Mouse (Mus musculus): ENCODE results near the gene Defb46. TPM values are rescaled to one million over a fixed set of nuclear protein-coding genes. Genes with fewer than 3 reads are reported as not detected.

Gene Defb46
- not detected in 2 replicates for polyA plus RNA-seq (2012; rRNA removed)

DNA sequence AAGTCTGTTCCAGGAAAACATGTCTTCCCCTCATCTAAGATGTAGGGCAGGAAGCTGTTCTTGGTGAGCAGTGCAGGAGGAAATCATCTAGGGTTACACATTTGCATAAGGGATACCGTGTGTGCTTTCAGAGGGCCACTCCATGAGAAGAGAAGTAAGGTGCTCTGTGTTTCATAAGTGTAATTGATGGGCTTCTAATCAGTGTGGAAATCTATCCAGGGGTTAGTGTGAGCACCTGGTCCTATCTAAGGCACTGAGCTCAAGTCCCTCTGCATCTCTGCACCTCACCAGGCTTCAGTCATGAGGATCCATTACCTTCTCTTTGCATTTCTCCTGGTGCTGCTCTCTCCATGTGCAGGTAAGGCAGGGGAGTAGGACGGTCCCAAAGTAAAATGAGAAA is at the start of gene Defb46:
Defb46 (plus strand) TSS at position 301 of the 400 bp plus-strand sequence.
- no peak within 1 kb of the TSS for H3K27ac ChIP-seq (ENCODE audit: insufficient read depth, low read depth, low read length)
- H3K27me3 ChIP-seq (ENCODE audit: control insufficient read depth, insufficient read depth, low read length): no peaks in the 10 kb centered on the region
- WGBS: 73% methylated on average over 2 of the region's 2 CpGs
- no peak within 1 kb of the TSS for H3K4me3 ChIP-seq (ENCODE audit: low read depth, low read length)
- H3K36me3 ChIP-seq (ENCODE audit: control insufficient read depth, insufficient read depth, low read length): no peaks in the 10 kb centered on the region
- no peak for TF ChIP-seq POLR2A (IDR thresholded peaks at IDR 0.05; ENCODE audit: low read depth, low read length)
- TF ChIP-seq CTCF (IDR thresholded peaks at IDR 0.05; ENCODE audit: extremely low read depth, insufficient read length, insufficient replicate concordance, low read depth, low read length): no peak
- H3K4me1 ChIP-seq (ENCODE audit: control insufficient read depth, insufficient read depth, insufficient read length, low read length): no peaks in the 10 kb centered on the region

DNA sequence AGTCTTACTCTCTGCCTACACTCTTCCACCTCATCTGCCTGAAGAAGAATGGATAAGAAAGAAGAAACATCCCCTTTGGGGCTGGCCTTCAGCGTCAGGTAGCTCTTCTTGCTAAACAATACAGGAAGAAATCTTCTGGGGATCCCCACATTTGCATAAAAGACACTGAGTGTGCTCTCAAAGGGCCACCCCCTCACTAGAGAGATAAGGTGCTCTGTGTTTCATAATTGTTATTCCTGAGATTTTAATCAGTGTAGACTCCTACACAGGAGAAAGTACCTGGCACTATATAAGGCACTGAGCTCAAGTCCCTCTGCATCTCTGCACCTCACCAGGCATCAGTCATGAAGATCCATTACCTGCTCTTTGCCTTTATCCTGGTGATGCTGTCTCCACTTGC is 14.6 kb upstream of the Defb46 start, which contains the start of gene Defb6:
Defb6 (plus strand) TSS at position 318 of the 400 bp plus-strand sequence.
- TF ChIP-seq POLR2A (IDR thresholded peaks at IDR 0.05; ENCODE audit: low read depth, low read length): no peak
- no peak for TF ChIP-seq CTCF (IDR thresholded peaks at IDR 0.05; ENCODE audit: extremely low read depth, insufficient read length, insufficient replicate concordance, low read depth, low read length)
- WGBS: 52% methylated on average over 1 of the region's 1 CpGs
- no peaks in the 10 kb centered on the region for H3K27me3 ChIP-seq (ENCODE audit: control insufficient read depth, insufficient read depth, low read length)
- no peaks in the 10 kb centered on the region for H3K4me1 ChIP-seq (ENCODE audit: control insufficient read depth, insufficient read depth, insufficient read length, low read length)
- no peak within 1 kb of the TSS for H3K27ac ChIP-seq (ENCODE audit: insufficient read depth, low read depth, low read length)
- H3K36me3 ChIP-seq (ENCODE audit: control insufficient read depth, insufficient read depth, low read length): no peaks in the 10 kb centered on the region
- no peak within 1 kb of the TSS for H3K4me3 ChIP-seq (ENCODE audit: low read depth, low read length)

DNA sequence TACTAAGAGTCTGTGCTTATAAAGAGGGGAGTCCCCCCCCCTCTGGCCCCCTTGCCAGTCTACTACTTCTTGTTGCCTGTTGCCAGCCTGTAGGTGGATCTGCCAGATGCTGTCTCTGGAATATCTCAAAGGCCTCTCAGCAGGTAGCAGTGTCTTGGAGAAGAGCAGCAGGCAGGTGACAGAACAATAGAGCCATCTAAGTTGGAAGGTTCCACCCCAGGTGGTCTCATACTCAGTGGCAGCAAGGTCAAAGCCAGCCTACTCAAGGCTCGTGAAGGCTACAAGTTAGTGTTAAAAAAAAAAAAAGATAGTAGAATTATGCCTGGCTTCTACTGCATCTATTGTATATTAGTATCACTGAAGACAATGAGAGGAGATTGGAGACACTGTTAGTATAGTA is 1.6 kb upstream of the Defb46 start:
- no peaks in the 10 kb centered on the region for H3K27me3 ChIP-seq (ENCODE audit: control insufficient read depth, insufficient read depth, low read length)
- H3K4me1 ChIP-seq (ENCODE audit: control insufficient read depth, insufficient read depth, insufficient read length, low read length): no peaks in the 10 kb centered on the region
- H3K36me3 ChIP-seq (ENCODE audit: control insufficient read depth, insufficient read depth, low read length): no peaks in the 10 kb centered on the region
- TF ChIP-seq POLR2A (IDR thresholded peaks at IDR 0.05; ENCODE audit: low read depth, low read length) (no peak), CTCF (IDR thresholded peaks at IDR 0.05; ENCODE audit: extremely low read depth, insufficient read length, insufficient replicate concordance, low read depth, low read length) (no peak)
- 68% methylated on average over 1 of the region's 1 CpGs for WGBS
- no peak overlapping the region for H3K4me3 ChIP-seq (ENCODE audit: low read depth, low read length)
- H3K27ac ChIP-seq (ENCODE audit: insufficient read depth, low read depth, low read length): no peak overlapping the region

DNA sequence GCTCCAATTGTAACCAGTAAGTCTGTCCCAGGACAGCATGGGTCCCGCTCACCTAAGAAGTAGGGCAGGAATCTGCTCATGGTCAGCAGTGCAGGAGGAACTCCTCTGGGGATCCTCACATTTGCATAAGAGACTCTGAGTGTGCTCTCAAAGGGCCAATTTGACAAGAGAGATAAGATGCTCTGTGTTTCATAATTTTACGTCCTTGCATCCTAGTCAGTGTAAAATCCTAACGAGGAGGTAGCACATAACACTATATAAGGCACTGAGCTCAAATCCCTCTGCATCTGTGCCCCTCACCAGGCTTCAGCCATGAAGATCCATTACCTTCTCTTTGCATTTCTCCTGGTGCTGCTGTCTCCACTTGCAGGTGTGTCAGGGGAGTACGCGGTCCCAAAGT is 7.6 kb downstream of the Defb46 start, which contains the start of gene Defb5:
Defb5 (plus strand) TSS at position 301 of the 400 bp plus-strand sequence.
- no peak within 1 kb of the TSS for H3K27ac ChIP-seq (ENCODE audit: insufficient read depth, low read depth, low read length)
- WGBS: 94% methylated on average over 5 of the region's 5 CpGs
- TF ChIP-seq CTCF (IDR thresholded peaks at IDR 0.05; ENCODE audit: extremely low read depth, insufficient read length, insufficient replicate concordance, low read depth, low read length) (no peak), POLR2A (IDR thresholded peaks at IDR 0.05; ENCODE audit: low read depth, low read length) (no peak)
- no peaks in the 10 kb centered on the region for H3K36me3 ChIP-seq (ENCODE audit: control insufficient read depth, insufficient read depth, low read length)
- H3K4me3 ChIP-seq (ENCODE audit: low read depth, low read length): no peak within 1 kb of the TSS
- no peaks in the 10 kb centered on the region for H3K4me1 ChIP-seq (ENCODE audit: control insufficient read depth, insufficient read depth, insufficient read length, low read length)
- H3K27me3 ChIP-seq (ENCODE audit: control insufficient read depth, insufficient read depth, low read length): no peaks in the 10 kb centered on the region

DNA sequence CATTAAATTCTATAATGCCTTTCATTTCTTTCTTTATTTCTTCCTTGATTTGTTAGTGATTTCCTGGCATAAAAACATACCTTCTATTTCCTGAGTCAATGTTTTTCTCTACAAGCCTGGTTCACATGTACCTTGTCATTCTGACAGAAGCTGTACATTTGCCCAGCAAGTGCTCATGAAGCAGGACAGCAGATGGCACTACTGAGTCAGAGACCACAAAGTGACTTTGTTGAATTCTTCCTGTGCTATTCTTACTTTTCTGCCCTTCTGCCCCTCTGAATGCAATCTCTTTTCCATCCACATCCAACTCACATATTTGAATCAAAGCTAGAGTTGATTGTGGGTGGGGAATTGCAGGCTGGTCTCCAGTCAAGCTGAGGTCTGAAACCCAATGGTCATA is 18.4 kb downstream of the Defb46 start:
- Histone ChIP-seq H3K27me3 (ENCODE audit: control insufficient read depth, insufficient read depth, low read length) (no peaks in the 10 kb centered on the region), H3K36me3 (ENCODE audit: control insufficient read depth, insufficient read depth, low read length) (no peaks in the 10 kb centered on the region), H3K4me1 (ENCODE audit: control insufficient read depth, insufficient read depth, insufficient read length, low read length) (no peaks in the 10 kb centered on the region), H3K27ac (ENCODE audit: insufficient read depth, low read depth, low read length) (no peak overlapping the region), H3K4me3 (ENCODE audit: low read depth, low read length) (no peak overlapping the region)
- TF ChIP-seq POLR2A (IDR thresholded peaks at IDR 0.05; ENCODE audit: low read depth, low read length) (no peak), CTCF (IDR thresholded peaks at IDR 0.05; ENCODE audit: extremely low read depth, insufficient read length, insufficient replicate concordance, low read depth, low read length) (no peak)

DNA sequence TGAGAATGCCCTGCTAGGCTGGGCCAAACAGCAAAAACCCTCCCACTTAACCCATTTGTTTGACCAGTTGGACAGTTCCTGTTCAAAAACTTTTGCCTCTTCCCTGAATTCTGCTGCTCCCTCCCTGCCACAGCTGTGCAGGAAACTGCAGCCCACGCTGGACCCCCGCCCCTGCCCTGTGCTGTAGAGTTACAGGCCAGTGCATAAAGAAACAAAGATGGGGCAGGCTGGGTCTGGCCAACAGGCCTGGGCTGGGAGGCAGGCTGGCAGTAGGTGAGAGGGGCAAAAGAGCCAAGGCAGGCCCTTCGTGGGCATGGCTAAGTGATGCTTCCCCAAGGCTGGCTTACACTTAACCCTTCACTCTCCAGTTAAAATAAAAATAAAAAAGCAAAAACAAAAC is 20.0 kb downstream of the Defb46 start:
- H3K27me3 ChIP-seq (ENCODE audit: control insufficient read depth, insufficient read depth, low read length): no peaks in the 10 kb centered on the region
- H3K4me1 ChIP-seq (ENCODE audit: control insufficient read depth, insufficient read depth, insufficient read length, low read length): no peaks in the 10 kb centered on the region
- 26% methylated on average over 3 of the region's 3 CpGs for WGBS
- no peaks in the 10 kb centered on the region for H3K36me3 ChIP-seq (ENCODE audit: control insufficient read depth, insufficient read depth, low read length)
- no peak overlapping the region for H3K4me3 ChIP-seq (ENCODE audit: low read depth, low read length)
- H3K27ac ChIP-seq (ENCODE audit: insufficient read depth, low read depth, low read length): no peak overlapping the region
- TF ChIP-seq CTCF (IDR thresholded peaks at IDR 0.05; ENCODE audit: extremely low read depth, insufficient read length, insufficient replicate concordance, low read depth, low read length) (no peak), POLR2A (IDR thresholded peaks at IDR 0.05; ENCODE audit: low read depth, low read length) (no peak)

Other genes with a start within 250 kb of the Defb46 start
- gene Defb37, start 248.9 kb upstream of the Defb46 start, polyA plus RNA-seq (2012; rRNA removed): not detected in 2 replicates
- gene Defb38, start 213.3 kb upstream of the Defb46 start, polyA plus RNA-seq (2012; rRNA removed): not detected in 2 replicates
- gene Defb39, start 175.1 kb upstream of the Defb46 start, polyA plus RNA-seq (2012; rRNA removed): not detected in 2 replicates
- gene Defb12, start 125.1 kb upstream of the Defb46 start, polyA plus RNA-seq (2012; rRNA removed): not detected in 2 replicates
- gene Defb34, start 116.2 kb upstream of the Defb46 start, polyA plus RNA-seq (2012; rRNA removed): not detected in 2 replicates
- not detected in 2 replicates for gene Gm45826, start 99.1 kb upstream of the Defb46 start, polyA plus RNA-seq (2012; rRNA removed)
- not detected in 2 replicates for gene Defb14, start 45.6 kb upstream of the Defb46 start, polyA plus RNA-seq (2012; rRNA removed)
- gene Defb4, start 41.2 kb upstream of the Defb46 start, polyA plus RNA-seq (2012; rRNA removed): not detected in 2 replicates
- not detected in 2 replicates for gene Defb6, start 14.4 kb upstream of the Defb46 start, polyA plus RNA-seq (2012; rRNA removed)
- not detected in 2 replicates for gene Defb5, start 7.7 kb downstream of the Defb46 start, polyA plus RNA-seq (2012; rRNA removed)
- not detected in 2 replicates for gene Defb3, start 53.4 kb downstream of the Defb46 start, polyA plus RNA-seq (2012; rRNA removed)
- not detected in 2 replicates for gene Defb8, start 207.7 kb downstream of the Defb46 start, polyA plus RNA-seq (2012; rRNA removed)